Mouse (Mus musculus) NIH3T3 (cell line): ENCODE measurements around the gene Mcm2.

Source experiments
- DNase-seq: peaks from one replicate; pipeline ENCODE4 v3.0.0-alpha.2; 2012; ENCODE audit warnings: low read depth

Mcm2 gene

GRCm38 (mm10) chr6:88889410-88890042 is 9.1 kb downstream of the Mcm2 start:
- no peak for DNase-seq

DNA sequence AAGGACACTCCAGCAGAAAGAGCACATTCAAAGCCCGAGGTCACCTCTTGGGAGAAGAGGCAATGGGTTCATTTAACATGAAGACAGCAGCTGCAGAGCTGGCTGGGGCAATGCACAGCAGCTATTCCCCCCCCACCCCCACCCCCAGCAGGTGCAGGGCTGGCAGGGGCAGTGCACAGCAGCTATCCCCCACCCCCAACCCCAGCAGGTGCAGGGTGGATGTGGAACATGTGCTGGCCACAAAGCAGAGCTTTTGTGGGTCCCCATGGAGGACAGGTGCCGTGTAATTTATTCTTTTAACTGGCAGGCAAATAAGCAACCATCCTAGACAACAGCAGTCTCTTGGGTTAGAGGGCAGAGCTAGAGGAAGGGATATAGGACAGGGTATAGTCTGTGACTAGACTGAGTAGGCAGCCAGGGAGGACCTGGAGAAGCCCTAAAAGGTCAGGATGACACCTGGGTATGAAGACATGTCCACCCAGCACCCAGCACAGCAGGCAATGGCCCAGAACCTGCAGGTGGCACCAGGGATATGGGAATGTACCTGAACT is 12.1 kb downstream of the Mcm2 start:
- DNase-seq: no peak

GRCm38 (mm10) chr6:88885644-88886416 is 12.8 kb downstream of the Mcm2 start:
- no peak for DNase-seq

GRCm38 (mm10) chr6:88884690-88885089 is 13.9 kb downstream of the Mcm2 start:
- no peak for DNase-seq

GRCm38 (mm10) chr6:88884195-88884594 is 14.4 kb downstream of the Mcm2 start:
- no peak for DNase-seq

GRCm38 (mm10) chr6:88881334-88881733 is 17.2 kb downstream of the Mcm2 start:
- DNase-seq: no peak

DNA sequence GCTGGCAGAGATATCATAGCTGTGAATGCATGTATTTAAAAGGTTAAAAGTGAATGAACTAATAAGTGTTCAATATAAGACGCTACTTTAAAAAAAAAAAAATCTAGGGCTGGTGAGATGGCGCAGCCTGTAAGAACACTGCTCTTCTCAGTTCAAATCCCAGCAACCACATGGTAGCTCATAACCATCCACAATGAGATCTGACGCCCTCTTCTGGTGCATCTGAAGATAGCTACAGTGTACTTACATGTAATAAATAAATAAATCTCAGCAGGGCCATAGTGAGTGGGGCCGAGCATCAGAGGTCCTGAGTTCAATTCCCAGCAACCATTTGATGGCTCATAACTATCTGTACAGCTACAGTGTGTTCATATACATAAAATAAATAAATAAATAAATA is 19.1 kb downstream of the Mcm2 start:
- no peak for DNase-seq

GRCm38 (mm10) chr6:88874868-88875508 is 23.6 kb downstream of the Mcm2 start, which contains the start of gene Podxl2:
Gene Podxl2 (minus strand): TSS chr6:88875044.
- peak; percentile 25 for DNase-seq

- DNase-seq: no peak
Measured at GRCm38 (mm10) chr6:88873965-88874867, 24.4 kb downstream of the Mcm2 start.

GRCm38 (mm10) chr6:88872811-88873210 is 25.8 kb downstream of the Mcm2 start:
- no peak for DNase-seq

DNA sequence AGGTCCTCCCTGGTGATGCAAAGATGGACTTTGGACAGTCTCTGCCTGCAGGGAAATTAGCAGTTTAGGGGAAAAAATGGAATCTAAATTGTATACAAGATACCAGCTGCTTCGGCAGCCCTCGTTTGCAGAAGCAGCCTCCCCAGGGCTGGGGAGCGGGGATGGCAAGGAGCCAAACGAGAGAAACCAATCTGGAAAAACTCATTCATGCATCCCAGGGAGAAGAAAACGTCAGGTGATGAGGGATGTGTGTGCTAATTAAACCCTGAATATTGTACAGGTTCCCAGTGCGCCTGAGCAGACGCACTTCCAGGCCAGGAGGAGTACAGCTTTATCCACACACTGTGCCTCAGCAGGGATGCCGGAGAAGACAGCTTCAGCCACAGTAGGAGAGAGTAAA is 27.0 kb downstream of the Mcm2 start:
- DNase-seq: no peak

GRCm38 (mm10) chr6:88870594-88870993 is 28.0 kb downstream of the Mcm2 start:
- peak; percentile 37 for DNase-seq

GRCm38 (mm10) chr6:88869459-88869858 is 29.1 kb downstream of the Mcm2 start:
- DNase-seq: peak; percentile 81

- DNase-seq: no peak
Measured at GRCm38 (mm10) chr6:88865704-88866103, 32.9 kb downstream of the Mcm2 start.

- DNase-seq: peak; percentile 82
Measured at GRCm38 (mm10) chr6:88860914-88861313, 37.7 kb downstream of the Mcm2 start.

DNA sequence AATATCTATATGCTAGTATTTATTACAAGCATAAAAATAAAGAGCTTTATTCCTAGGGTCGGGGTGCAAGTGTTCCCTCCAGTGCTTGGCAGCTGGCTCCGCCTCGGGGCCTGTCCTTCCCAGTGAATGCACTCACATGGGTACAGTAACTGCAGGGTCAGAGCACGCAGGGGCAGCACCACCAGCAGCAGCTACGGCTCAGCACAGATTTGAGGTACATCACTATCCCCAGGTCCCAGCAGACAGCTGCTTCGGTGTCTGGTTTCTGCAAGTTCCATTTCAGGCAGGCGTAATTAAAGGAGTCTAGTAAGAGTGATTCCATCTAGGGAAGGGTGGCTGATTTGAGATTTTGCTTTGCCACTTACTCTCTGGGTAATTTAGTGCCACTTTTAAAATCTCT is 40.2 kb downstream of the Mcm2 start:
- no peak for DNase-seq

- DNase-seq: no peak
Measured at GRCm38 (mm10) chr6:88857830-88858229, 40.8 kb downstream of the Mcm2 start.

DNA sequence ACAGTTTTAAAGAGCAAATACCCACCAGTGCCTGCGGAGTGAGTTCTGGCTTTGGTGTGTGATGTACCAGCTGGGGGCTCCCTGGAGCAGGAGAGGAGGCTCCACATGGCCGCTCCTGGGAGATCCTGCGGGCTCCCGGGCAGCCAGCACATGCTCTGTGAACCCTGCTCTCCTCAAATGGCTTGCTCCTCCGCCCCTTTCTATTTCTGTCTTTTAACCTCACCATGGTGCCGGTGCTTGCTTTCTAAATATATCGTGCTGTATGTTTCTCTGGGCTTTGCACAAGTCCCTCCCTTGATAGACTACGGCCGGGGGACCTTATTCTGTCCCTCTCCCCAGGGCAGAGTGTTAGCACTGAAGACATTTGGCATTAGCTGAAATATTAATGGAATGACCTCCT is 41.3 kb downstream of the Mcm2 start:
- peak; percentile 65 for DNase-seq

GRCm38 (mm10) chr6:88855636-88856035 is 42.9 kb downstream of the Mcm2 start:
- peak; percentile 91 for DNase-seq

- DNase-seq: no peak
Measured at GRCm38 (mm10) chr6:88854509-88854908, 44.1 kb downstream of the Mcm2 start.

DNA sequence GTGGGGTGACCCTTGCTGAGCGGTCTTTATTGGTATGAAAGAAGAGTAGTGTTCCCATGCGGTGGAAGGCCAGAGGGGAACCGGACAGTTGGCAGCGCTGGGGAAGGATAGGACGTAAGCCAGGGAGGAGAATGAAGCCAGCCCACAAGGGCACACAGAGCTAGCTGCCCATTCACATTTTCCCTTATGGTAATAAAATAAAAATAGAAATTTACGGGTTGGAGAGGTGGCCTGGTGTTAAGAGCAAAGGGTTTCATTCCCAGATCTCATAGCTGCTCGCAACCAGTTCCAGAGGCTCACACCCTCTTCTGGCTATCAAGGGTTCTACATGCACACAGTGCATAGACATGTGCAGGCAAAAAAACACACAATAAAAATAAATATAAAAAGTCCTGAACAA is 48.5 kb downstream of the Mcm2 start:
- no peak for DNase-seq

DNA sequence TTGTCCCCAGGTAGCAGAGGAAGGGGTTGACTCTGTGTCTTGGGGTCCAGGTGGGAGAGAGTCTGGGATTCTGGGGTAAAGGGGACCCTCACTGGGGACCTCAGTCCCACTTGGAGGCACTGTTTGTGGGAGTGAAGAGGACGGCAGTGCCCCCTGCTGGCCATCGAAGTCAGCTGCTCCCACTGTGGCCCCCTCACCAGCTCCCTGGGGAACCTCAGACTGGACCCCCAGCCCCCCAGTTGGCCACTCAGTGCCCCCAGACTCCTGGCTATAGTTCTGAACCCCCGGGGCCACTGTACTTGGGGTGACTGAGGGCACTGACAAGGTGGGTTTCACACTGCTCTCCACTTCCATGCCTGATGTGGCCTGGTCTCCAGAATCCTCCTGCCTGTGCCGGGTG is 49.3 kb downstream of the Mcm2 start:
- peak; percentile 39 for DNase-seq
